Mouse (Mus musculus) left cerebral cortex, adult 8-10 months (tissue): ENCODE results near the gene Vmn2r77. TPM values are rescaled to one million over a fixed set of nuclear protein-coding genes. Genes with fewer than 3 reads are reported as not detected.
"Not testable (repeated sequence)": the region's sequence is repeated elsewhere in the genome, so short reads cannot be mapped to it uniquely, and the experiment has no call there.

Source experiments
- DNase-seq, 2 experiments: peaks; one replicate each; pipeline ENCODE4 v3.0.0; 2022; ENCODE audit warnings: low spot score in 2 of 2
- total RNA-seq, 4 experiments: library from RNA; stranded (reverse); gene quantifications; 2 replicates each; pipeline ENCODE4 v1.2.4; 2022

The Vmn2r77 gene
- total RNA-seq, result not detected

DNA sequence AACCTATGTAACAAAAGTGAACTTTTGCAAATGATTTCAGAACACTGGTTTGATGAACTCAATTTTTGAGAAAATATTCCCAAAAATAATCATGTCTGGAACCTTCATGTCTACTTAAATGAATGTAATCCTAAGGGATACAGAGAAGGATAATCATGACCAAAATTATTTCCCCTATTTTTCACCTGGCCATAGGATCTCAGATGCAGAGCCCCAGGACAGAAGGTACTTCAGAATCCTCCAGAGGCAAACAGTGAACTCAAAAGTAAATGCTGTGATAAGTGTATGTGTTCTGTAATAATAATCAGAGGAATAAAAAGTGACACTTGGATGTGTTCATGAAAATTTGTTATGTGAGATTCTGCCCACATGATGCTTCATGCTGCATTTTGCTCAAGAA, at the start of gene Vmn2r77:
Gene Vmn2r77 (plus strand): TSS at position 301 of the 400 bp plus-strand sequence.
- no peak for DNase-seq

DNA sequence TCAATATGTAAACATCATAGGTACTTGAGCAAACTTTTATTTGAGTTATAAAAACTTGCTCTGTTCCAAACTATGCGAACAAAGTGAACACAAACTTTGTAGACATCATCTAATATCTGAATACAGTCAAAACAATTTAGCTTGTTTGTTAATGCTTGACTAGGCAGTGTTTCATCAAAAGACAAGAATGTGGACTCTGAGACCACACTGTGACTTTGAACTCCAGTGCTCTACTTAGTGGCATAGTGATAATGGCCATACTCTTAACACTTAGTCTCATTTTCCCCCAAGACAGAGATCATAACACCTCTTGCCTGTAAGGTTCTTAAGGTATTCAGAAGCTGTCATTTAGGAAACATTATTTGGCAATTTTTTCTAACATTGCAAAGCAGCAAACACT, 34.1 kb upstream of the Vmn2r77 start:
- no peak for DNase-seq

DNA sequence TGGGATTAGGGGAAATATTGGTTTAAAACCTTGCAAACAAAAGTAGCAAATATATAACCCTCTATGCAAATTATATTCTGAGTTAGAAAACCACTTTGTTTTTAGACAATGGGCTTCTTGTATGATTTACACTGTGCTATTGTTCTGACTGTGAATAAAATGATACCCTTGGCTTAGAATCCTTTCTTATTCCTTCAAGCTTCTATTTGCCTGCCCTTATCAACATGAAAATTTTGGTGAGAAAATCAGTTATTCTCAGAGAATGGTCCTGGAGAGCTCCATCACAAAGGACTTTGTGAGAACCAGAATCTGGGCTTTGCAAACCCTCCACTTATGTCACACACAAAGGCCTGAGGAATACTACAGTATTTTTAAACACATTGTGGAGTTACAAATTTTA, 30.2 kb upstream of the Vmn2r77 start:
- DNase-seq, result no peak

DNA sequence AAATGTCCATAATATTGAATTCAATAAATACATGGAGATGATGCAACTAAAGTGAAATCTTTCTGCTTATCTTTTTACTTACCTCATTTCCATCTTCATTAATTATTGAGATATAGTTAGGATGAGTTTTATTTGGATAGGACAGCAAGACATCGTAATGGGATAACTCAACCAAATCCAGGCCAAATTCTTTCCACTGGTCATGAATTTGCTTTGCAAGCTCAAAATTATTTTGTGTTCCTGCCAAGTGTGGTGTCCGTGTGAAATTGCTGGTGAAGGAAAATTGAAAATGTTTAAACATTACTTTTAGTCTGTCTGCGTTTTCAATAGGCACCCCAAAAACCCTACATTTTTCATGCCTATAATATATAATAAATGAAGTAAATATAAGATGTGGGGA, 23.2 kb upstream of the Vmn2r77 start:
- no peak for DNase-seq

DNA sequence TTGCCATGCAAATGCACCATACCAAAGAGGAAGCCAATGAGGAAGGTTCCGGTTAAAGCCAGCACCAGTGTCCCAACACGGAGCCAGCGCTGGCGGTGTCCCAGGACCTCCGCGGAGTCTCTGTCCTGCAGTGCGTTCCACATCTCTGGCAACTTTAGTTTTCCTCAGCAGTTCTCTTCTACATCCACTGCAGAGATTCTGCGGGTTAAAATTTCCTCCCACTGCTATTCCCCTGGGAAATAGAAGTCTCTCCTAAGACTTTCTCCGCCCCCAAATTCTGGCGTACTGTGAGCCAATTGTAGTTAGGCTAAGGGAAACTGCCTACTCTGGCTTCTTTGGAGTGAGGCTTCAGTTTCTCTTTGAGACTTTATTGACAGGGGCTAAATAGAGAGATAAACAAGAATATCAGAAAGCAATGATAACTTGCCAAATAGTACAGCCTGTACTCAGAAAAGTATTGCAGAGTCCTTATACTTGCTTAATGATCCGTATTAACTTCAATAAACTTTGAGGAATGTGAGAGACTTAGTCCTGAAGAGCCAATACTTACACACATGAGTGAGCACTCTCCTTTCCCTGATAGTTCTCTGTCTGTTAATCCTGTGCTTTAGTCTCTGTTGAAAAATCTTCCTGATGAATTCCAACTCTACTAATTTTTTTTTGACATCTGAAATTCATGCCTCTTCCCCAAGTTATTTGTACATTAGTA, 19.1 kb upstream of the Vmn2r77 start, which contains the start of gene Folh1:
Gene Folh1 (minus strand): TSS at position 327 of the 709 bp plus-strand sequence.
- DNase-seq, result peak; percentile 7

DNA sequence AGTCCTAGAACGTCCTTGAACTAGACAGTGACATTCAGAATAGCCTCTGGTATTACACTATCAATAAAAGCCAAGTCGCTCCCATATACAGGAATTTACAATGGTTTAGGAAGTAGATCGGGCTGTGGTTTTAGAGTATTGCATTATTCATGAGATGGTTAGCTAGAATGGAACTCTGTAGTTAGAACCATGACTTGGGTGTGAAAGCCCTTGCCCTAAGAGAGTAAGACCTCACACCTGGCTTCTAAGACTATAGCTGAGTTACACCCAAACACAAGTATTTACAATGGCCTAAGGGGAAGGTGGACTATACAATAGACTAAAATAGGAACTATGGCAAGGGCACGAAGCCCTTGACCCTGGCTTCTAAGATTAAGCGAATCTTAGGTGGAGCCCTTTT, 20.4 kb downstream of the Vmn2r77 start:
- DNase-seq, result not testable (repeated sequence)

DNA sequence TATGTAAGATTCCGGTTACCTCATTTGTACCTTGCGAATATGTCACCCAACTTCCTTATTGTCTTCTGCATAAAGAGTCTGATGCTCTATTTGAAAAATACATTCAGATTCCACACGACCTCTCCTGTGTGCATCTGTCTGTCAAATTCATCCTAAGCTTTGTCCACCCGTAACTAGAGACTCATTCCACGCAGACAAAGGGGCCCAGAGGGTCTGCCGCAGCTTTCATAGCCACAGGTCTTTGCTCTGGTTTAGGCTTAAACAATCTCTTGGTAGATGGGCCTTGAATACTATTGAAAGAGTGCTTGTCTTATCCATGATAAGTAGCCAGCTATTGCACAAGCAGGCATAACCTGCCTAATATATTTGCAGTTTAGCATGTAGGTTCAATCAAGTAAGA, 20.9 kb downstream of the Vmn2r77 start:
- DNase-seq, result not testable (repeated sequence)

DNA sequence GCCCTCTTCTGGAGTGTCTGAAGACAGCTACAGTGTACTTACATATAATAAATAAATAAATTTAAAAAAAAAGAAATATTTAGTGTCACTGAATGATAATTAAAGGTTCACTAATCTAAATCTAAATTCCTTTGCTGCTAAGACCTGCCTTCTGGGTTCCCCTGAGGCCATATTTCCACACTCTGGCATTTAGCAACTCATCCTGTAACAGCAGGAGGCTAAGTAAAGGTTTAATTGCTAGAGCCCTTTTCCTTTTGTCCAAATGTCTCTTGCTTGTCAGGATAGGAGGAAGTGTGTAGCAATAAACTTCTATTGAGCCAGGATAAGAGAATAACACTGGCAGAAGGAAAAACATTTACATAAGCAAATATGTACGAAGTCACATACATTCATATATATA, 21.6 kb downstream of the Vmn2r77 start:
- no peak for DNase-seq

Other genes with a start within 250 kb of the Vmn2r77 start
- gene Olfr295, start 211.2 kb upstream of the Vmn2r77 start, total RNA-seq, result not detected
- not detected for gene Olfr294, start 178.4 kb upstream of the Vmn2r77 start, total RNA-seq
- gene Olfr293, start 146.0 kb upstream of the Vmn2r77 start, total RNA-seq, result not detected
- not detected for gene Olfr292, start 106.7 kb upstream of the Vmn2r77 start, total RNA-seq
- gene Folh1, start 19.1 kb upstream of the Vmn2r77 start, total RNA-seq, result 1 to 10 TPM; 5.4 to 6.9 (median 6.3) TPM
- not detected for gene Vmn2r78, start 120.1 kb downstream of the Vmn2r77 start, total RNA-seq
- under 1 TPM in 2 of 4 experiments, not detected in 2; 0.04 to 0.05 TPM for gene Vmn2r79, start 201.1 kb downstream of the Vmn2r77 start, total RNA-seq